Mouse (Mus musculus): Measurements from ENCODE around the gene Dhfr. TPM values are rescaled to one million over a fixed set of nuclear protein-coding genes. Genes with fewer than 3 reads are reported as not detected.
A peak's percentile ranks its signal among the peaks of the same experiment; 100 is the strongest.

Dhfr gene
- polyA plus RNA-seq, 1 experiment from 2014 or later = 12.2 TPM

DNA sequence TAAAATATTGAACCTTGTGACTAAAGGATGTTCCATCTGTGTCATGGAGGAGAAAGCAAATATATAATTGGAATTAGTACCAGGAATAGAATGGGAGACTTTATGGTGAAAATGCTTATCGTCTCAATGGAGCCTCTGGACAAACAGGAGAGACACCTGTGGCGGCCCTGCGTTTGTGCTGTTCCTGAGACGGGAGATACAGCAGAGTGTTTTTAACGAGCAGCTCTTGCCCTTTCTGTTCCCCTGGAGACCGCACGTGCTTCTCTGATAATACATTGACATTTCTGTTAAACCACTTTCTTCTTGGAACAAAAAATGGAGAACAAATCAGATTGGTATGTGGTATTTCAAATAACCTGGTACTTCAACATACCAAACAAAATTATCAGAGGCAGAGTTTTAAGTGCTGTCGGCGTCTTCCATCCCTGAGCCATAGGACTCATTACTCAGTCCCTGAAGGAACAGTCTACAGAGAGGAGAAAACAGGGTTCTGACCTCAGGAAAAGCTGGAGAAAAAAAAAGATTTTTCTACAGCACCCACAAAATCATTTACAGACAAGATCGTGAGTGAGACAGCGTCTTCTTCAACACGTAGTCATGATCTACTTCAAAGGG is 38.6 kb downstream of the Dhfr start:
- no peak overlapping the region for H3K27ac ChIP-seq

DNA sequence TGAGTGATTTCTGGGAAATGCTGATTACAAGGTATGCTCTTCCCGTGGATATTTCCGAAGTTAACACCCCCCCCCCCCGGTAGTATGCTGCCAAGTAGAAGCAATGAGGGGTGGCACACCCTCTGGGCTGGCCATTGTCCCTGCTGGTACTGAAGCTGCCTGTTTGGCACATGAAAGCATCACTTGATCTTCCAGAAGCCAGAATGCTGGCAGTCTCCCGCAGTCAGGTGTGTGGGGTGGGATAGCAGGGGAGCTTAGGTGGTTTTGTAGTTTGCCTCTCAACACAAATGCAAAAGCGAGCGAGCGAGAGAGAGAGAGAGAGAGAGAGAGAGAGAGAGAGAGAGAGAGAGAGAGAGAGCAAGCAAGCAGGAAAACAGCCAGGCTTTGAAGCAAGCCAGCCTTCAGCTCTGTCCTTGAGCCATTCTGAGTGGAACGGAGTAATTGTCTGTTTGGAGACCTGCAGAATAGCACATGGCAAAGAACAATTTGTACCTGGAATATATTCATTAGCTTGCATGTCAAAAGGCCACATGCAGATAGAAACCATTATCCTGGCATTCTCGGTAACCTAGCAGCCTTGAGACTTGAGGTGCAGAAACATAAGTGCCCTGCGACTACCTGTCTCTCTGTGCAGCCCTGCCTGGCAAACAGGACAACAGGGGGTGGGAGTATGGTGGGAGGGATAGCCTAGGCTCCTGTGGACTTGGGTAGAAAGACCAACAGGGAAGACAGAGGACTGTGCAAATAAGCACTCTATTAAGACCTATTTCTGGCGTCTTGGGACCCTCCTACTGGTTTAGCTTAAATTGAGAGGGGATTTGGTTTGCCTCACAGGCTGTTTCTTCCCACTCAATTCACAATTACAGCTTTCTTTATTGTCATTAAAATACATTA is 44.2 kb downstream of the Dhfr start:
- 72% methylated on average over 11 of the region's 11 CpGs for WGBS
- ATAC-seq (ENCODE audit: insufficient number of reproducible peaks, low FRiP score, low TSS enrichment, low read depth) = no peak
- no peaks in the 10 kb centered on the region for H3K36me3 ChIP-seq

More for the DNA sequence above, 38.6 kb downstream of the Dhfr start:
- no peak overlapping the region for H3K4me3 ChIP-seq
- no peaks in the 10 kb centered on the region for H3K4me1 ChIP-seq
- no peaks in the 10 kb centered on the region for H3K27me3 ChIP-seq
- ATAC-seq (ENCODE audit: insufficient number of reproducible peaks, low FRiP score, low TSS enrichment, low read depth) = no peak
- 72% methylated on average over 12 of the region's 12 CpGs for WGBS
- no peaks in the 10 kb centered on the region for H3K36me3 ChIP-seq
- H3K4me2 ChIP-seq = no peak overlapping the region
- H3K9me3 ChIP-seq = no peaks in the 10 kb centered on the region
- H3K9ac ChIP-seq = no peak overlapping the region

DNA sequence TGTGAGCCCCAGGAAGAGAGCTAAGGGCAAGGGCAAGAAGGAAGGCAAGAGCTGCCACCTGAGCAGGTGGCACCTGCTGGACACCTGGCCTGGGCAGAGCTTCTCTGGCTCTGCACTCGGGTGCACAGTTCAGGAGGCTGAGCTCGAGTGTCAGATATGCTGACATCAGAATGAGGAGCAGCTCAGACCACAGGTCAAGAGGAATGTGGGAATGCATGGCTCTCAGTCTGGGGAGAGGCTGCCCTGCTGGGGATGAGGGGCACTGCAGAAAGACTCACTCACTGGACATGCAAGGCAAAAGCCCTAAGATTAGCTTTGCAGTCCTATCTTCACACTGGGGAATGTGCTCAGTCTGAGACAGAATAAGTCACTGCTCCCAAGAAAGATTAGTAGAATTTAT is 47.5 kb downstream of the Dhfr start:
- Histone ChIP-seq H3K4me2 (no peak overlapping the region), H3K27ac (no peak overlapping the region), H3K9ac (no peak overlapping the region), H3K4me1 (no peaks in the 10 kb centered on the region), H3K36me3 (no peaks in the 10 kb centered on the region), H3K4me3 (no peak overlapping the region), H3K27me3 (no peaks in the 10 kb centered on the region), H3K9me3 (no peaks in the 10 kb centered on the region)
- ATAC-seq (ENCODE audit: insufficient number of reproducible peaks, low FRiP score, low TSS enrichment, low read depth) = no peak
- WGBS = 62% methylated on average over 2 of the region's 2 CpGs

More for the DNA sequence above, 44.2 kb downstream of the Dhfr start:
- Histone ChIP-seq H3K4me3 (no peak overlapping the region), H3K9ac (no peak overlapping the region), H3K4me1 (no peaks in the 10 kb centered on the region), H3K9me3 (no peaks in the 10 kb centered on the region), H3K27ac (no peak overlapping the region), H3K27me3 (no peaks in the 10 kb centered on the region), H3K4me2 (no peak overlapping the region)

DNA sequence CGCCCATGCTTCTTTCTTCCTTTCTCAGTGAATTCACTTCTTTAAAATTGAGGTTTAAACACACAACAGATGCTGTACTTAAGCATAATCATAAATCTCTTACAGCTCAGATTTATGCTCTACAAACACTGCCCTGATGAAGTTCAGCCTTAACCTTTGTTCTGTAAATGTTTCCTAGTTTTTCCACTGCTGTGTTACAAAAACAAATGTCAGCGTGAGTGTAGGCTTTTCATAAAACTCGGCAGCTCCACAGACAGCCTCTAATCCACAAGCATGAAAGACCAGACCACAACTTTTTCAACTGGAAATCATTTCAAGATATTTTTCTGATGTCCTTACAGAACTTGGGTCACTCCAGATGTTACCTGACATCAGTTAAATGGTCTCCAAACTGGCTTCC is 49.0 kb downstream of the Dhfr start:
- Histone ChIP-seq H3K4me1 (no peaks in the 10 kb centered on the region), H3K27ac (no peak overlapping the region), H3K4me2 (no peak overlapping the region), H3K27me3 (no peaks in the 10 kb centered on the region), H3K4me3 (no peak overlapping the region), H3K9ac (no peak overlapping the region), H3K9me3 (no peaks in the 10 kb centered on the region), H3K36me3 (no peaks in the 10 kb centered on the region)
- WGBS = 52% methylated on average over 3 of the region's 3 CpGs
- no peak for ATAC-seq (ENCODE audit: insufficient number of reproducible peaks, low FRiP score, low TSS enrichment, low read depth)

DNA sequence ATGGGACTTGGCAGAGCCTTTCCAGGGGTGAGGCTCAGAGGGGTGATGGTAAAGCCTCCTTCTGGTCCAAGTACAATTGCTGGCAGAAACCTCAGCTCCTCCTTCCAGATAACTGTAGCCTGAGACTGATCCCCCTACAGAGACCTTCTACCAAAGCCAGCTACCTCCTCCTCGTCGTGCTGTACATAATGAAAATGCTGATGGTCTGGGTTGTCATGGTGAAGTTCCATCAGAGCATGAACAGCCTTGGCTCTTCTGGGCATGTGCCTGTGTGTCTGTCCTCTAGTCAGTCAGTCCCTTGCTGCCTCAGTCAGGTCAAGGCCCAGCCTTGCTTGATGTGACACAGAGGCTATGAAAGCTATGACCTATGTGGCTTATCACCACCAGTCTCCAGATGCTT is 56.0 kb downstream of the Dhfr start:
- Histone ChIP-seq H3K36me3 (no peaks in the 10 kb centered on the region), H3K9ac (no peak overlapping the region), H3K4me3 (no peak overlapping the region), H3K4me1 (no peaks in the 10 kb centered on the region), H3K4me2 (no peak overlapping the region), H3K27ac (no peak overlapping the region), H3K9me3 (no peaks in the 10 kb centered on the region), H3K27me3 (no peaks in the 10 kb centered on the region)
- no peak for ATAC-seq (ENCODE audit: insufficient number of reproducible peaks, low FRiP score, low TSS enrichment, low read depth)
- 81% methylated on average over 2 of the region's 2 CpGs for WGBS

DNA sequence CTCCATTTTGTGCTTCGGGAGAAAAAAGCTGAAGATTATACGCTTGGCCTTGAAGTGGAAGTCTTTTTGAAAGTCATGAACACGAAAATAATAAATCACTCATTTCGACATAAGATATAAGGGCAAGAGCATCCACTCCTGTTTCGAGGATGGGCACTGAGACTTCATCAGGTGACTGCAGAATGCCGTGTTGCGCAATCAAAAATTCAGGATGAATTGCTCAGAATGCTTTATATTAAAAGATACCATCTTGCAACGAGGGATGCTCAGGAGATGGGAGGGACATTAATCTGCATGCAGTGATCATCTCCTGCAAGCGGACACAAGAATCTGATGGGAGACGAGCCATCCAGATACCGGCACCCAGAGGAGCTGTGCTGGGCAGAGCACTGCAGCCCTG is 65.1 kb downstream of the Dhfr start:
- no peaks in the 10 kb centered on the region for H3K9me3 ChIP-seq
- H3K27me3 ChIP-seq = peaks cover 29% of the 10 kb centered on the region
- no peak overlapping the region for H3K4me3 ChIP-seq
- H3K4me1 ChIP-seq = no peaks in the 10 kb centered on the region
- 85% methylated on average over 11 of the region's 11 CpGs for WGBS
- H3K9ac ChIP-seq = no peak overlapping the region
- H3K27ac ChIP-seq = no peak overlapping the region
- H3K36me3 ChIP-seq = no peaks in the 10 kb centered on the region
- no peak for ATAC-seq (ENCODE audit: insufficient number of reproducible peaks, low FRiP score, low TSS enrichment, low read depth)
- H3K4me2 ChIP-seq = no peak overlapping the region

DNA sequence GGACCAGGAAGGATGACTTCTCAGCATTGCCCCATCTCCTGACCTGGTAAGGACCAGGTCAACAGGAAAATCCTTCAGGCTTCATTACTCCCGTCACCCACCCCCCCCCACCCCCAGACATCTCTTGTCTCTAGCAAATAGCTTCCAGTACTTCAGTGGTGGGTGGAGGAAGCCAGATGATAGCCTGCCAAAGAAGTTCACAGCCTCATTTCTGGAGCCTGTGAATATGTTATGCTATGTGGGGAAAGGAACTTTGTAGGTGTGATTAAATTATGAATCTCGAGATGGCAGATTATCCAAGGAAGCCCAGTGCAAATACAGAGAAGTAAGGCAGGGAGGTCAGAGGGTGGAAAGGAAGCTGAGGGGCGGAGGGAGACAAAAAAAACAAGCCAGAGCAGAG is 69.2 kb downstream of the Dhfr start:
- no peaks in the 10 kb centered on the region for H3K36me3 ChIP-seq
- H3K4me3 ChIP-seq = no peak overlapping the region
- H3K9me3 ChIP-seq = no peaks in the 10 kb centered on the region
- 57% methylated on average over 3 of the region's 3 CpGs for WGBS
- ATAC-seq (ENCODE audit: insufficient number of reproducible peaks, low FRiP score, low TSS enrichment, low read depth) = no peak
- no peak overlapping the region for H3K4me2 ChIP-seq
- H3K27me3 ChIP-seq = peaks cover 70% of the 10 kb centered on the region
- peaks cover 17% of the 10 kb centered on the region for H3K4me1 ChIP-seq
- no peak overlapping the region for H3K9ac ChIP-seq
- no peak overlapping the region for H3K27ac ChIP-seq

DNA sequence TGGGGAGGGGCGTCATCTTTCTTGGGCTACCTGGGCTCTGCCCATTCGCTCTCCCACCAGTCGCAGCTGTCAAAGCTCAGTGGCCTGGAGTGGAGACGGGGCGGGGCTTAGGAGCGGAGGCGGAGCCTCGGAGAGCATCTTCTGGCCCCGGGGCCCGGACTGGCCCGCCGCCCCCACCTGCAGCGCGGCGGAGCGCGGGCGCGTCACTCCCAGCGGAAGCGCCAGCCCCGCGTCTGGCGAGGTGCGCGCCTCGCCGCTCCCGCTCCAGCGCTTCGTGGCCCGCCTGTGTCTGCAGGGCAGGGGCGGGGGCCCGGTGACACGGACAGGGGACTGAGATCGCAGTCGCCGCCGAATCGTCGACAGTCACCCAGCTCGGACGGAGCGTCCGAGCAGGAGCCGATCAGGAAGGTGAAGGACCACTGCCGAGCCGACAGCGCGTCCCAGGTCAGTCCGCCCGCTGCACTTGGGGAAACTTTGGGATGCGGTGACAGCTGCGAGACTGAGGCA is 71.3 kb downstream of the Dhfr start, which contains the start of gene Ankrd34b:
Ankrd34b (plus strand) TSS at position 139 of the 507 bp plus-strand sequence.
- Histone ChIP-seq H3K4me1 (peaks cover 17% of the 10 kb centered on the region), H3K27ac (no peak within 1 kb of the TSS), H3K36me3 (no peaks in the 10 kb centered on the region), H3K27me3 (peaks cover 71% of the 10 kb centered on the region), H3K4me3 (peak within 1 kb of the TSS; percentile 53), H3K4me2 (peak within 1 kb of the TSS; percentile 99), H3K9me3 (no peaks in the 10 kb centered on the region), H3K9ac (peak within 1 kb of the TSS; percentile 35)
- under 1% methylated on average over 54 of the region's 54 CpGs for WGBS
- ATAC-seq (ENCODE audit: insufficient number of reproducible peaks, low FRiP score, low TSS enrichment, low read depth) = peak; percentile 46; the same call in 1 of the 2 replicates

DNA sequence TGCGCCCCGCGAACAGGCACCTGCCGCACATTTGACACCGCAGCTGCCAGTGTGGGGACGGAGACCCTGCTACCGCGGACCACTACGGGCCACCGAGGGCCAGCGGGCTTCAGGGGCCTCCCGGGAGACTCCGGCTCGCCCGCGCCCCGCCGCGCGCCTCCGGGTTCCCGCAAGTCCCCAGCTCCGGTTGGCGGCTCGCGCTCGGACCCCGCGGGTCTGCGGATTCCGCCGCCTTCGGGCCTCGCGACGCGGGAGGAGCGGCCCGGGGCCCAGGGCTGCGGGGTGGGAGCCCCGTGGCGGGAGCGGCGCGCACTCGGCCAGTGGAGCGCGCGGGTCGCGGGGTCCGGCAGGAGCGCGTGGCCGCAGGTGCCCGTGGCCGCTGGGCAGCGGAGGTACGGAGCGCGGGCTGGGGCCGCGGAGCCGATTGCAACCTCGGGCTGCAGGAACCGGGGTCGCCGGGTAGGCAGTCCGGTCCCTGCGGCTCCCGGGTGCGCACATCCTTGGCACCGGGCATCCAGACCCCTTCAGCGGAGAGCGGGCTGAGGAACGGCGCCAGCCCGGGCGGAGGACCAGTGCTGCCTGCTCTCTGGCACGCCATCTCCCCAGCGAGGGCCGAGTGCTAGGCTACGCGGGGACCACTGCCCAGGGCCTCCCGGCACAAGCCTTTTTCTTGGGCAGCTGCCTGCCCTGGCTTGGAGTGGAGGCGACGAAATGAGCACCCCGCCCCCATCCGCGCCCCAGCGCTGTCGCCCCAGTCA is 71.9 kb downstream of the Dhfr start:
- no peak for ATAC-seq (ENCODE audit: insufficient number of reproducible peaks, low FRiP score, low TSS enrichment, low read depth)
- Histone ChIP-seq H3K4me3 (peak overlapping the region; percentile 53), H3K4me2 (peak overlapping the region; percentile 99), H3K9ac (peak overlapping the region; percentile 35), H3K27me3 (peaks cover 68% of the 10 kb centered on the region), H3K27ac (no peak overlapping the region), H3K36me3 (no peaks in the 10 kb centered on the region), H3K9me3 (no peaks in the 10 kb centered on the region), H3K4me1 (peaks cover 17% of the 10 kb centered on the region)
- WGBS = under 1% methylated on average over 89 of the region's 92 CpGs

DNA sequence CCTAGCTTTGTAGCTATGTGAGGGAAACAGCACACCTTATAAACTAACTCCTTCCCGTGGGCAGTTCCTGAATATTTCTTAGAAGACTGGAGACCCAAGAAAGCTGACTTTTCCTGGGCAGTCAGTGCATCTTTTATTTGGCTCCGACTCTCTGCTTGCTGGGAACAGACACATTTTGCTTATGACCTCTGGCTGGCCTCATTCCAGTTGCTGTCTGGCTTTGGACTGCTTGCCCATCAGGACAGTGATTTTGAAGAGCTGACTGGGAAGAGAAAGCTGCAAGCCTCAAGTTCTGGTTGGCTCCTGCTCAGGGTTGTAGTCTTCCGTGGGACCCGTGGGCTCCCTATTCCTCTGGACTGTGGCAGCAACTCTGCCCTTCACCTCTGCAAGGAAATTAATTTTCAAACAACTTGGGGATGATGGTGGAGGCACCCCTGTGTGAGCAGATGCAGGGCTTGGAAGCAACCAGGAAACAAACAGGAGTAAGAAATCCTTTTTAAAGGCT is 72.9 kb downstream of the Dhfr start:
- Histone ChIP-seq H3K4me1 (peaks cover 17% of the 10 kb centered on the region), H3K9ac (no peak overlapping the region), H3K4me2 (no peak overlapping the region; the same call in 1 of the 2 replicates), H3K36me3 (no peaks in the 10 kb centered on the region), H3K4me3 (0 out of 2 replicates have a peak overlapping the region, but pooled peaks have one; percentile 53), H3K27ac (no peak overlapping the region), H3K9me3 (no peaks in the 10 kb centered on the region), H3K27me3 (peaks cover 68% of the 10 kb centered on the region)
- no peak for ATAC-seq (ENCODE audit: insufficient number of reproducible peaks, low FRiP score, low TSS enrichment, low read depth)
- 49% methylated on average over 4 of the region's 4 CpGs for WGBS

Data from limb, embryonic 15.5 days (tissue).